Mouse (Mus musculus): ENCODE measurements around the gene Serpina7. TPM values are rescaled to one million over a fixed set of nuclear protein-coding genes. Genes with fewer than 3 reads are reported as not detected.

The Serpina7 gene
- polyA plus RNA-seq, 1 experiment from 2014 or later, result not detected

Other genes with a start within 250 kb of the Serpina7 start
- 6.3 and 13.1 TPM in 2 replicates for gene Nrk, start 170.8 kb downstream of the Serpina7 start, polyA plus RNA-seq (2016; fragmentation: Nextera tagmentation; extraction: Ambion mirVana)
- gene 4930513O06Rik, start 1.0 kb upstream of the Serpina7 start, polyA plus RNA-seq (2016; fragmentation: Nextera tagmentation; extraction: Ambion mirVana), result not detected in 2 replicates
- gene 4933428M09Rik, start 94.0 kb upstream of the Serpina7 start, polyA plus RNA-seq (2016; fragmentation: Nextera tagmentation; extraction: Ambion mirVana), result not detected in 2 replicates
- gene Mum1l1, start 124.8 kb upstream of the Serpina7 start, polyA plus RNA-seq (2016; fragmentation: Nextera tagmentation; extraction: Ambion mirVana), result 14.9 and 20.1 TPM in 2 replicates
- gene Trap1a, start 248.4 kb upstream of the Serpina7 start, polyA plus RNA-seq (2016; fragmentation: Nextera tagmentation; extraction: Ambion mirVana), result not detected in 2 replicates

Measured in hindbrain, embryonic 12.5 days (tissue).